11 mouse cellular contexts compared by ENCODE assay signal in genomic region chr9:63610231-63610630, GRCm38 (mm10). TPM values are rescaled to one million over a fixed set of nuclear protein-coding genes. Genes with fewer than 3 reads are reported as not detected.
A peak's percentile ranks its signal among the peaks of the same experiment; 100 is the strongest.
DNase-seq lines count a peak whose midpoint lies in the region; ATAC-seq and TF ChIP-seq lines count a peak whose summit lies in the region.
"Had no signal": no experiment of that assay in that cellular context is flagged by ENCODE, and none has a peak within 500 bp of the region (broad histone marks: within the 10 kb centered on the region; RNA-seq: fewer than 3 reads in every experiment).

No protein-coding gene starts in this region.

- intact Hi-C loops in left cerebral cortex, postnatal 25 days (cut with DNase I): no loop called here

- no peak overlapping the region for H3K27ac ChIP-seq in liver, adult 2 months (replicated peaks; ENCODE audit: insufficient read depth, low read depth, low read length)
- H3K27ac ChIP-seq in liver, embryonic 11.5 days (ENCODE audit: low read depth, low read length): no peak overlapping the region
- H3K27ac ChIP-seq in liver, embryonic 13.5 days: 0 out of 2 replicates have a peak overlapping the region, but pooled peaks have one; percentile 55
- H3K27ac ChIP-seq: hindbrain, embryonic 14.5 days had no signal

- 87% methylated on average over 6 of the region's 6 CpGs for WGBS in liver, adult 2 months
- WGBS in liver, embryonic 11.5 days: 94% methylated on average over 6 of the region's 6 CpGs
- 83% methylated on average over 6 of the region's 6 CpGs for WGBS in liver, embryonic 13.5 days (ENCODE audit: insufficient replicate concordance)

- no peak for TF ChIP-seq POLR2A in liver, adult 2 months (IDR thresholded peaks at IDR 0.05; ENCODE audit: extremely low read depth, insufficient read depth, low read length)

- no peak for ATAC-seq in CD4-positive, CD25-positive, alpha-beta regulatory T cell, adult 4 months
- ATAC-seq in liver, embryonic 11.5 days (replicated peaks; ENCODE audit: low FRiP score): no peak
- ATAC-seq in liver, embryonic 13.5 days (ENCODE audit: low read depth): no peak

- no peaks in the 10 kb centered on the region for H3K36me3 ChIP-seq in liver, adult 2 months (ENCODE audit: control insufficient read depth, insufficient read depth, low read length)
- H3K36me3 ChIP-seq in liver, embryonic 11.5 days (ENCODE audit: control insufficient read depth, insufficient read depth, low read length): no peaks in the 10 kb centered on the region
- peaks cover 8% of the 10 kb centered on the region; the same call in 1 of the 2 replicates for H3K36me3 ChIP-seq in liver, embryonic 13.5 days

- no peak overlapping the region for H3K4me3 ChIP-seq in liver, adult 2 months (ENCODE audit: insufficient read depth, low read depth, low read length)
- H3K4me3 ChIP-seq in liver, embryonic 11.5 days (ENCODE audit: low read depth, low read length): no peak overlapping the region
- H3K4me3 ChIP-seq in liver, embryonic 13.5 days (replicated peaks): no peak overlapping the region

- H3K27me3 ChIP-seq in liver, adult 2 months (ENCODE audit: control insufficient read depth, insufficient read depth, low read length): no peaks in the 10 kb centered on the region
- no peaks in the 10 kb centered on the region for H3K27me3 ChIP-seq in liver, embryonic 11.5 days (replicated peaks; ENCODE audit: control insufficient read depth, insufficient read depth, low read length)
- H3K27me3 ChIP-seq in liver, embryonic 13.5 days: no peaks in the 10 kb centered on the region

- peaks cover 27% of the 10 kb centered on the region for H3K4me1 ChIP-seq in liver, adult 2 months (ENCODE audit: control insufficient read depth, insufficient read depth, low read length)
- H3K4me1 ChIP-seq in liver, embryonic 11.5 days (replicated peaks; ENCODE audit: control insufficient read depth, insufficient read depth, low read length): peaks cover 26% of the 10 kb centered on the region
- H3K4me1 ChIP-seq in liver, embryonic 13.5 days (replicated peaks): peaks cover 64% of the 10 kb centered on the region

- DNase-seq in CD4-positive, CD25-positive, alpha-beta regulatory T cell, adult 2 months (ENCODE audit: low read depth, low spot score): peak; percentile 12
- DNase-seq in liver, adult 2 months (ENCODE audit: extremely low read depth, low read depth, low spot score): no peak
- DNase-seq in liver, embryonic 11.5 days (ENCODE audit: low spot score): no peak
- peak; percentile 37 for DNase-seq in adipocyte (ENCODE audit: low spot score)
- no peak for DNase-seq in liver, embryonic 13.5 days
- no peak for DNase-seq in ovary, adult 18-20 months (ENCODE audit: low spot score)
- DNase-seq in left cerebral cortex, postnatal 25 days (ENCODE audit: low spot score in 2 of 2): no peak

- H3K9me3 ChIP-seq in liver, embryonic 11.5 days (ENCODE audit: control insufficient read depth, low read length): no peaks in the 10 kb centered on the region
- no peaks in the 10 kb centered on the region for H3K9me3 ChIP-seq in liver, embryonic 13.5 days (replicated peaks)

- no peak overlapping the region for H3K4me2 ChIP-seq in liver, embryonic 11.5 days
- no peak overlapping the region for H3K4me2 ChIP-seq in liver, embryonic 13.5 days

- peak; percentile 20; the same call in 1 of the 2 replicates for TF ChIP-seq CTCF in liver, adult 2 months (IDR thresholded peaks at IDR 0.05; ENCODE audit: low read depth, low read length)

- H3K9ac ChIP-seq in liver, adult 2 months (ENCODE audit: low read depth, low read length): no peak overlapping the region
- H3K9ac ChIP-seq in liver, embryonic 11.5 days (ENCODE audit: low read depth, low read length): no peak overlapping the region
- no peak overlapping the region for H3K9ac ChIP-seq in liver, embryonic 13.5 days

- peaks cover 31% of the 10 kb centered on the region for H3K79me2 ChIP-seq in liver, adult 2 months (ENCODE audit: control insufficient read depth, insufficient read depth, low read length)

RNA-seq across cellular contexts. Expression of gene Aagab, which starts 7.8 kb away (rescaled TPM):
- polyA plus RNA-seq in CD4-positive, CD25-positive, alpha-beta regulatory T cell, adult 4 months (2017; shearing (Covaris generic)): 10 to 100 TPM; 47.6 to 54.6 TPM
- 14.4 and 14.9 TPM in 2 replicates for total RNA-seq in liver, adult 2 months (2014; rRNA removed)
- 10.6 and 11.9 TPM in 2 replicates for polyA plus RNA-seq in liver, adult 2 months (2012; rRNA removed)
- polyA plus RNA-seq in liver, embryonic 11.5 days (2014; fragmentation: Nextera tagmentation; extraction: Ambion mirVana): 27.7 and 32.4 TPM in 2 replicates
- 17.2 and 23.6 TPM in 2 replicates for polyA plus RNA-seq in liver, embryonic 13.5 days (2015; fragmentation: Nextera tagmentation; extraction: Ambion mirVana)
- 10 to 100 TPM; 51.2 to 51.3 TPM for total RNA-seq in left cerebral cortex, postnatal 25 days (2021)

RNA-seq across cellular contexts. Expression of gene Iqch, which starts 7.9 kb away (rescaled TPM):
- under 1 TPM in 1 of 2 experiments, not detected in 1; 0.17 TPM for polyA plus RNA-seq in CD4-positive, CD25-positive, alpha-beta regulatory T cell, adult 4 months (2017; shearing (Covaris generic))
- 0.13 and 0.28 TPM in 2 replicates for total RNA-seq in liver, adult 2 months (2014; rRNA removed)
- 0.02 and 0.06 TPM in 2 replicates for polyA plus RNA-seq in liver, adult 2 months (2012; rRNA removed)
- polyA plus RNA-seq in liver, embryonic 11.5 days (2014; fragmentation: Nextera tagmentation; extraction: Ambion mirVana): 0.05 TPM in 1 of 2 replicates, not detected in the other
- polyA plus RNA-seq in liver, embryonic 13.5 days (2015; fragmentation: Nextera tagmentation; extraction: Ambion mirVana): not detected in 2 replicates
- total RNA-seq in left cerebral cortex, postnatal 25 days (2021): under 1 TPM in 1 of 2 experiments, not detected in 1; 0.14 TPM
- polyA plus RNA-seq: embryonic facial prominence, embryonic 11.5 days; small intestine, adult 2 months had no signal

Comparison
In these comparisons a context has a peak if more than half of its experiments do, and no peak if none do; other contexts are left out.
1. DNase-seq: peak in CD4-positive, CD25-positive, alpha-beta regulatory T cell, adult 2 months (single experiment) and adipocyte (single experiment); none in liver, adult 2 months (single experiment), liver, embryonic 11.5 days (single experiment), liver, embryonic 13.5 days (single experiment), ovary, adult 18-20 months (single experiment) and left cerebral cortex, postnatal 25 days (0 of 2).